Mouse (Mus musculus) stomach, postnatal 0 days (tissue): Measurements from ENCODE around the gene A430005L14Rik.

Experiments used
- CTCF ChIP-seq: IDR thresholded peaks from 2 replicates; pipeline ENCODE4 v1.5.1; 2016; ENCODE audit warnings: antibody characterized with exemption, low read depth, mild to moderate bottlenecking, moderate library complexity
- EP300 ChIP-seq: optimal IDR thresholded peaks from 2 replicates; pipeline ENCODE3; 2016; ENCODE audit warnings: antibody characterized with exemption

DNA sequence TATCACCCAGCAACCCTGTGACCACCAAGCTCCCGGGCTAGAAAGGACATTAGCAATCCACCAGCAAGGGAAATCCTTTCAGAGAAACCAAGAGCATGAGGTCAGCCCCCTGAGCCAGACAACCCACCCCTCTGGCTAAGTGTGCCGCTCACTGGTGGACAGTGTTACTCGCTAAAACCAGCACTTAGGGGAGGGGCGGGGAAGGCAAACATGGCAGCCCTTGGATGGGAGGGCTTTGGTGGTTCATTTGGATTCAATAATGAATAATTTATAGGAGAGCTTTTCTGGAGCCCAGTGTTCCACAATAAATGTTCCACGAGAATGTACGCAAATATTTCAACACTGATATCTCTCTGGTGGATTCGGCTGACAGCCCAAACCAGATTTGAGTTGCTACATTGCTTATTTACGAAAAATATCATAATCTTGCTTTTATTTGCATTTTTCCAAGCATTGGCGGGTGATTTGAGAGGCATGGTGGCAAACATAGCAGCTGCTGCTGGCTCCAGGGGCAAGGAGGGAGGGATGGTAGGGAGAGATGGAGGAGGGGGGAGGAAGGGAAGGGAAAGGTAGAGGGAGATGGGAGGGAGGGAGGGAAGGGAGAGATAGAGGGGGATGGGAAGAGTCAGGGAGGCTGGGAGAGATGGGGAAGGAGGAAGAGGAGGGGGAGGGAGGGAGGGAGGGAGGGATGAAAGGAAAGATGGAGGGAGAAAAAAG, 36.4 kb upstream of the A430005L14Rik start:
- TF ChIP-seq CTCF (no peak), EP300 (no peak)
